Mouse (Mus musculus) erythroblast, embryonic 14.5 days (primary cell): ENCODE results near the gene Serinc5.

Source experiments
- GATA1 ChIP-seq: IDR thresholded peaks from 2 replicates; pipeline ENCODE4 v1.6.1; 2012; ENCODE audit warnings: low read length, inconsistent platforms, mixed read lengths
- TAL1 ChIP-seq: IDR thresholded peaks from 3 replicates; pipeline ENCODE4 v1.6.1; 2012; ENCODE audit warnings: low read length, inconsistent platforms, mixed read lengths

GRCm38 (mm10) chr13:92706342-92707061 lies 95.6 kb downstream of the Serinc5 start:
- TF ChIP-seq GATA1 (no peak), TAL1 (no peak)
